Mouse (Mus musculus): Measurements from ENCODE around the gene Rbak.
"Not testable (repeated sequence)": the region's sequence is repeated elsewhere in the genome, so short reads cannot be mapped to it uniquely, and the experiment has no call there.

Rbak gene

DNA sequence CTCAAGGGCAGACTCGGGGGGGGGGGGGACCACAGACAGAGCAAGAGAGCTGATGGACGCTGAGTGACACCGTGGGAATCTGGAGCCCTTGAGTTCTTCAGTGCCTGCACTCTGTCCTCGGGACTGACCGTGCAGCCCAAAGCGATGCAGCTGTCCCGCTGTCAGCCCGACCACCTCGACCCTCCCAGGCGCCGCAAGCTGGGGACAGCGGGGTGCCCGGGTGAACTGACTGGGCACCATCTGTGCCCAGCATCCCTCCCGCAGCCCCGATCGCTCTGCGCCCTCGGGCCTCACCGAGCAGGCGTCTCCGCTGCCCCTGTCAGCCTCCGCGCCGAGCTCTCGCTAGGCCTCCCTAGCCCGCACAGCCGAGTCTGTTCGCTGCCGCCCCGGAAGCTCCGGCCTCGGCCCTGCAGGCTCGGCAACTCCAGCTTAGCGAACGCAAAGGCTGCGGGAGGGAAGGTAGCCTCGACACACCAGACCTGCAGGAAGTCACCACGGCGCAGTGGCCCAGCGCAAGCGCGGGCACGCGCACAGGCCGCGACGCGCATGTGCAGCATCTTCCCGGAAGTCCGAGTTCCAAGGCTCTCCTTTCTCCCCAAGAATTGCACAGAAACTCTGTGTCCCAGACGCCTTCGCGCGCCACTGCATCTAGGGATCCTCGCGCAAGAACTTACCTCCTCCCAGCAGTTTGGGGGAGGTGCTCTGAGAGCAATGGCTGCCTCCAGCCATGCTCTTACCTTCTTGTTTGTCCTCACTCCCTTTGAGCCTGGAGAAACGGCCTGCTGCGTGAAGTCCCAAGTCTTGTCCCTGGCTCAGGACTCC, at the start of gene Rbak, which contains the start of gene Spdye4b:
Gene Rbak, minus strand, starts transcription at position 521 of the 822 bp plus-strand sequence.
Gene Spdye4b, plus strand, starts transcription at position 763 of the 822 bp plus-strand sequence.
- DNase-seq = peak; percentile 95

DNA sequence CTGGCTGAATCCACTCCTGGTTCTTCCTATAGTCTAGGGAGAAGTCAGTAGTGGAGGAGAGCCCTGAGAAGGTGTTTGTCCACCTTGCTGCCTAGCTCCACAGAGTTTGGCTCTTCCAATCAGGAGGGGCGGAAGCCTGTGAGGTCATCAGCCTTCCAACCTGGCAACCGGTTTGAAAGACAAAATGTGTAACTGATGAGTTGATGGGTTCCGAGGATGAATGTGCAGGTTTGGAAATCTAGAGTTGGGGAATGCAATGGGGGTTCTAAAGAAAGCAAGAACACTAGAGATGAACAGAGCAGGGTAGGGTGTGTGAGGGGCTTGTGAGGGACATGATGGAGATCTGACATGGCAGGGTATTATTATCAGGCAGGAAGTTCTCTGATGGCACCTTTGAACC, 46.2 kb upstream of the Rbak start, which contains the start of gene Spdye4a:
Gene Spdye4a, minus strand, starts transcription at position 101 of the 400 bp plus-strand sequence.
- no peak for DNase-seq

DNA sequence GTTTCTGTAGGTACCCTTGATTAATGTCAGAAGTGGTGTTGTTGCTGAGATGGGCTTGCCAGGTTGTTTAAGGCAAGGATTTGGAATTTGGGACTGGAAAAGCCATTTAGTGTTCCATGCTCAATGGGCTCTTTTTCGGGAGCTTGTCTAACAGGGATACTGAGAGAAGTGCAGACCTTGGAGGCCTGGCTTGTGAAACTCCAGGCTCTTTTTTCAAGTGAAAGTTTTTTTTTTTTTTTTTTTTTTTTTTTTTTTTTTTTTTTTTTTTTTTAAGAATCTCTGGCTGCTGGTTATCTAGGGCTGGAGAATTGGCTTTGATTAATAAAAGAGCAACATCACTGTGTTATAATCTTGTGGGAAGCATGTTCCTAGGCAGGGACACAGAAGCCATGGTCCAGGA, 41.7 kb upstream of the Rbak start:
- no peak for DNase-seq

DNA sequence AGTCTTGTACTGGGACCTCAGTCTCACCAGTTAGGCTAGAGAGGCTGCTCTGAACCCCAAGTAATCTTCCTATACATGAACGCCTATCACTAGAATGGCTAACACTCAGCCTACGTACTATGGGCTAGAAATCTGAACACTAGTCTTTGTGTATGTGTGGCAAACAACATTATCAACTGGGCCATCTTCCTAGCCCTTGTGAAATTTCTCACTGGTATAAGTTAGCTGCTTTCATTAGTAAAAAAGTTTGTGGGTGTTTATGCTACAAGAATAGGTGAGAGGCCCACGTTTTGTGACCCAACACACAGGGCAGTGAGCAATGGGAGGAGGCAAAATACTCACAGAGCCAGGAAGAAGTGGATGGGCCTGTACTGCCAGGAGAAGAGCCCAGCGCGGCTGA, 40.4 kb upstream of the Rbak start:
- no peak for DNase-seq

DNA sequence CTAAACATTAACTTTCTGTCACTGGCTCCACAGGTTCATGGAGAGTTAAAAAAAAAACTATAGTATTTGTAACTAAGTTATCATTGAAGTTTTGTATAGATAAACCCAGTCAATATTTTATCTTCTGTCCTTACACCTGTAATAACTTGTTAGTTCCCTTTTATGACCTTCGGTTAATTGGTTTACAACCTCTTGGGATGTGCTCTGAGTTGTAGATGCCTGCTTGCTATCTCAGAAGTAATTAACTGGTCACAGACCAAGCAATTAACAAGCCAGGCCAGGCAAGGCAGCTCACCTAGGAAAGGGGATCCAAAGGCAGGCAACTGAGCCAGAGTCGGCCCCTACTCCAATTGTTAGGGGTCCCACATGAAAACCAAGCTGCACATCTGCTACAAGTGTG, 33.3 kb upstream of the Rbak start:
- no peak for DNase-seq

DNA sequence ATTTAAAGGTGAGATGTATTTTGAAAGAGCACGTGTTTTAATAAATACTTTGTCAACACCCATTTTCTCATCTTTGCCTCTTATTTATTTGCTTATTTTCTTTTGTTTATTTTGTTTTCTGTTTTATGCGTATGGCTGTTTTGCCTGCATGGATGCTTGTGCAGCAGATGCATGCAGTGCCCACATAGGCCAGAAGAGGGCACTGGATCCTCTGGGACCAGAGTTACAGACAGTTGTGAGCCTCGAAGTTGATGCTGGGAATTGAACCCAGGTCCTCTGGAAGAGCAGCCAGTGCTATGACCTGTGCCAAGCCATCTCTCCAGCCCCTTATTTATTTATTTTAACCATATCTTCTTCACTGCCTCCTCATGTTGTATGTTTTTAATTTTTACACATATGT, 24.4 kb upstream of the Rbak start:
- peak; percentile 18 for DNase-seq

DNA sequence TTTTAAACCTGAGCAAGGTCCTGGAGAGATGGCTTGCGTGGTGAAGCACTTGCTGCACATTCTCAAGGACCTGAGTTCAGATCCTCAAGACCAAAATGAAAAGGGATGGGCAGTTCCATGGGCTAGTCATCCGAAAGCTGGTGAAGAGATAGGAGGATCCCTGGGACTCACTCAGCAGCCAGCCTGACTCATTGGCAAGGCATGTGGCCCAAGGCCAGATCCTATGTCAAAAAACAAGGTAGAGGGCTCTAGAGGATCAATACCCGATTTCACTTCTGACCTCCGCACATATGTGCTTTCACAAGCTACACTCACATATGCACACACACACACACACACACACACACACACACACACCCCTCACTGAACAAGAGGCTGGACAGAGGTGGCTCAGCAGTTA, 15.9 kb upstream of the Rbak start:
- DNase-seq = no peak

DNA sequence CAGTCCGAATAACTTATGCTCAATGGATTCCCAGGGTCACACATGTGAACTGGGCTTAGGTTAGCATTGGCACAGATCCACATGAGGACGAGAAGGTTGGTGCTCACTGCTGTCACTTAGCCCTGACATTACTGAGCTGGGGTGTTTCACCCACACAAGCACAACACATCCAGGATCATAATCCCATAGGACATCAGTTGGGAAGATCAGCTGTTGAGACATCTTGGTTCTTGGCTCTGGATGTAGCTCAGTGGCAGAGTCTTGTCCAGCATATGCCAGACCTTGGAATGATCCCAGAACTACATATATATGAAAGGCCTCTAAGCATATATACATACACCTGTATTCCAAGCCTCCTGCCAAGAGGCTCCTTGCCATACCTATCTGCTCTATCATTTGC, 14.6 kb upstream of the Rbak start:
- DNase-seq = no peak

DNA sequence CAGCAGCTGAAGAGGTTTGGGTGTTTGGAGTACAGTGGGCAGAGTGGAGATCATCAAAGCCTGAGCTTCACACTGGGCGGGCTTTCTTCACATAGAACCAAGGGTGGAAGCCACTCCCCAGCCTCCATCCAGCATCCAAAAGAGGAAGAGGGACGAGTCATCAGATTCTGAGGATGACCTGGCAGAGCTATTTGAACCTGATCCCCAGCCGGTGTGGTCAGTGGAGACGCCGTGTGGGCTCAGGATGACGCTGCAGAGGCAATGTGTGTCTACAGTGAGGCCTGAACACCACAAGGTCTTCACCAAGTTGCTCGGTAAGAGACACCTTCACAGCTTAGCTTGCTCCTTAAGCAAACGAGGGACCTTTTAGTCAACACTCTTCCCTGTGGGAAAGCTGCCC, 14.2 kb upstream of the Rbak start:
- DNase-seq = not testable (repeated sequence)

DNA sequence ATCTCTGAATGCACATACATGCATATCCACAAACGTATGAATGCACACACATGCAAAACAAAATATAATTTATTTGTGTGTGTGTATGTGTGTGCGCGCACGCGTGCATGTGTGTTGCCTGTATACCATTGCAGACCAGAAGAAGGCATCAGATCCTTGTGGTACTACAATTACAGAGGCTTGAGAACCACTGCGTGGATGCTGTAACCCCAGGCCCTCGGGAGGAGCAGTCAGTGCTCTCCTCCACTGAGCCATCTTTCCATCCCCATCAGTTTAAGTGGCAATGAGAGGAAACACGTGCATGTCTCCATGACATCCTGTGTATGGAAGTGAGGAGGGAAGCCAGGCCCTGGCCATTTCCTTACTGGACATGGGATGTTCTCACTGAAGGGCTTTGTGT, 12.2 kb upstream of the Rbak start:
- no peak for DNase-seq

DNA sequence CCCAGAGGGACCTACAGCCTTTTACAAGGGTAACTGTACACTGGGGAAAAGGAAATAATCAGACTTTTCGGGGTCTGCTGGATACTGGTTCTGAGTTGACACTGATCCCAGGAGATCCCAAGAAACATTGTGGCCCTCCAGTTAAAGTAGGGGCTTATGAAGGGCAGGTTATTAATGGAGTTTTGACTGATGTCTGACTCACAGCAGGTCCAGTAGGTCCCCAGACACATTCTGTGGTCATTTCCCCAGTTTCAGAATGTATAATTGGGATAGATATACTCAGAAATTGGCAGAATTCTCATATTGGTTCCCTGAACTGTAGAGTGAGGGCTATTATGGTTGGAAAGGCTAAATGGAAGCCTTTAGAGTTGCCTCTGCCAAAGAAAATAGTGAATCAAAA, 7.4 kb upstream of the Rbak start:
- DNase-seq = not testable (repeated sequence)

DNA sequence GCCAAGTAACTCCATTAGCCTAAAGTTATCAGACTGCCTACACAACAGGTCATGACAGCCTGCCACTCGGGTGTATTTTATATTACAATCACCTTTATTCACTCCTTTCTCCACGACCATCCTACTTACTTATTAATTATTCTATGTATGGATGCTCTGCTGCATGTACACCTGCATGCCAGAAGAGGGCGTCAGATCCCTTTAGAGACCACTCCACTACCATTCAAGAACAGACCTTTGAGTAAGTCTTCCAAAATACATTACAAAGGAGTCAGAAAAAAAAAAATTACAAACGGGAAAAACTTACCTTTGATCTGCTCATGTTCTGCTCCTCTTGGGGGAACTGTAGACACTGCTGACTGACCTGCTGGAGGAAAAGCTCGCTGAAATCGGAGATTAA, 1.4 kb downstream of the Rbak start:
- peak; percentile 16 for DNase-seq

DNA sequence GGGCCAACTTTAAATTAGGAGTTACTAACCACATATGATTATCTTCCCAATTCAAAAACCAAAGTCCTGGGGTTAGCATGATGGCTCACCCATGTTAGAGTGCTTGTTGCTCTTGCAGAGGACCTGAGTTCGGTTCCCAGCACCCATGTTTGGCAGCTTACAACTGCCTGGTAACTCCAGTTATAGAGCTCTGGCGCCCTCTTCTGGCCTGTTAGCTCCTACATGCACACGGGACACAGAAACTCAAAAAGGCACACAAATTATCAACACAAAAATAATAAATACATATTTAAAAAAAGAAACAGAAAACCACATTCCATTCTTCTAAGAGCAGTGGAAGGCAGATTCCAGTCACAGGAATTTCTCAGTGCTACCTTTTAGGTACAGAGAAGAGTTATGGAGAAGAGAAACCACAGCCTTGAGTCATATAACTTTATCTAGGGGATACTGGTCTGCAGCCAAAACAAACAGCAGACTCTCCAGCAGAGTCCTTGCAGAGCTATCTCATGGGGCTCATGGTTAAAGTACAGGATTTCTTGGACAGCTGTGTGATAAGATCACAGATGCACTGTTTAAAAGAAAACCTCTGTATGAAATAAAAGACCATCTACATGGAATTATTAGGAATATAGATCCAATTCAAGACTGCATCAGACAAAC, 2.9 kb downstream of the Rbak start:
- DNase-seq = no peak

DNA sequence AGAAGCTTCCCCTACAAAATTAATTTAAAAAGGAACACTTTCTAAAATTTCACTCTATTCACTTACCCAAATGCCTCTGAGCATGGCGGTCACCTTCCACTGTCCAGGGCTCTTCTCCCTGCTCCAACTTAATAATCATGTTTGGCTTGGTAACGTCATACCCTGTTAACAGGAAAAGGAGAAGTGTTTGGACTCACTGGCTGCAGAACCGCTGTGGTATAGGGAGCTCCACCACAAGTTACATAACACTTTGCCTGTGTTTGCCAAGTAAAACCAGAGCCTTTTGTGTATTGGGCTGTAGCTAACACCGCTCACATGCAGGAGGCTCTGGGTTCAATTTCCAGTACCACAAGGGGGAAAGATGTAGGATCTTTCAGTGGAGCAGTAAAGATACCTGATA, 4.6 kb downstream of the Rbak start:
- no peak for DNase-seq

DNA sequence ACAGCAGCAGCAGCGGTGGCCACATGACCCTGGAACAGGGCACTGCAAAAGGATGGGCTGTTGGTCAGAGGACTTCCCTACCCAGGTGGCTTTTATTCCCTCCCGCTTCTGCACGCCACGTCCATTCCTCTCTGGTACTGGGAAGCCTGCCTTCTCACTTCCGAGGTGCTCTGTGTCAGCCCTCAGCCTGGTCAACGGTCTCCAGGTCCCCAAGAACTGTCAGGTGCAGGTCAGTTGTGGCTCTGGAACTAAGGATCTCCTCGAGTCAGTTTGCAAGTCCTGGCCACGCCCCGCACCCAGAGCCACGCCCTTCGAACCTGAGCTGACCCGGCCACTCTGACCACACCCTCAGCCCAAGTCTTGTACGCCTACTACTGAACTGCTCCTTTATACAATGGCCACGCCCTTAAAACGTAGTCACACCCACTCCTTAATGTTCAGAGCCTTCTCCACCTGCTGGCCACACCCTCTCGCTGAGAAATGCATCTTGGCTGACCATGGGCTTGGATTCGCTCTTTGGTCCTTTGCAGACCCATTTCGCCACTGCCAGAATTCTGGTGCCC, 15.0 kb downstream of the Rbak start:
- DNase-seq = peak; percentile 58

DNA sequence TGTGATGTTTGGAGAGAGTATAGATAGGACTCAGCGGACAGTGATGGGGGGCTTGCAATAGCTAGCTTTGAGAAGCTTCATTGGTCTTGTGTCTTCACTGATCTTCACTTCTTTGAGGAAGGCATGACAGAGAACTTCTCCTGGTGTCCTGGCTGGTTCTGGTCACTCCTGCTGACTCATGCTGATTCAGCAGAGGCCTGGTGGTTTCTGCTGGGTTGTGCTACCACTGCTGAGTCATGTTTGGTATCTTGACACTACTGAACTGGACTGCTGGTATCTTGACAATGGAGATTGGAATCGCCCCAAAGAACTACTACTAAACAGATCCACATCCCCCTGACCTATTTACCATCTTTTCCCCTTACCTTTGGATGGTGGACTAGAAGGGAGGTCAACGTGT, 25.0 kb downstream of the Rbak start:
- no peak for DNase-seq

DNA sequence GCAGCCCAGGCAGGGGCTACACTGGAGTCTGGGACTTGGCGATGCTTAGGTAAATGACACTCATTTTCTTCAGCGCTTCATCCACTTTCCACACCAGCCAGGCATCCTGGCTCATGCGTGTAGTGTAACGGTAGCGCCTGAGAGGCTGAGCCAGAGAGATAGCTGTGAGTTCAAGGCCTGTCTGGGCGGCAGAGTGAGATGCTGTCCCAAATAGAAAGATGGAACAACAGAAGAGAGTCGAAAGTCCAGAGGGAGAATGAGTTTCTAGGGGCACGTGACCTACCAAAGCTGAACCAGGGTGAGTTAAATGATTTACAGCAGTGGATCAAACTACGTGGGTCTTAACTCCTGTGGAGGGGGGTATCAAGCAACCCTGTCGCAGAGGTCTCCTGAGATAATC, 26.8 kb downstream of the Rbak start:
- DNase-seq = peak; percentile 10

DNA sequence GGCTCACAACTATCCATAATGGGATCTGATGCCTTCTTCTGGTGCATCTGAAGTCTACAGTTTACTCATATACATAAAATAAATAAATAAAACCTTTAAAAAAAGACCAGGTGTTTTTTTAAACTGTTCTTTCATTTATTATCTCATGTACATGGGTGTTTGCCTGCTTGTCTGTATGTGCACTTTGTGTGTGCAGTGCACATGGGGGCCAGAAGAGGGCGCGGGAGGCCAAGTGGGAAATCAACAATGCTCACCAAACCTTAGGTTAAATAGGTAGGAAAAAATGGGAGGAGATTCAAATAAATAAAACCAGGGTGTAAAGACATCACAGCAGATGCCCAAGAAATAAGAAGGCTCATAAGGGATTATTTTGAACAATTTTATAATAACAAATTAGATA, 30.5 kb downstream of the Rbak start:
- no peak for DNase-seq

DNA sequence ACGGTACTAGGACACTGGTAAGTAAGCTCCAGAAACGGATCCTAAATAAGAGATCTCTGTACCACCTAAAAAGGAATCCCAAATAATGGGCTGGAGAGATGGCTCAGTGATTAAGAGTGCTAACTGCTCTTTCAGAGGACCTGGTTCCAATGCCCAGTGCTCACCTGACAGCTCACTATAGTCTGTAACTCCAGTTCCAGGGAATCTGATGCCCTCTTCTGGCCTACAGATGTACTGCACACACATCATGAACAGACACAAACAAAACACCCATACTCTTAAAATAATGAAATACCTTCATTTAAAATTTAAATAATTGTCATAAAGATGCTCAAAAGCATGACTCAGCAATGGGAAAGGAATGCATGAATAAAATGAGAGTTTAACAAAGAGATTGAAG, 31.0 kb downstream of the Rbak start:
- no peak for DNase-seq

DNA sequence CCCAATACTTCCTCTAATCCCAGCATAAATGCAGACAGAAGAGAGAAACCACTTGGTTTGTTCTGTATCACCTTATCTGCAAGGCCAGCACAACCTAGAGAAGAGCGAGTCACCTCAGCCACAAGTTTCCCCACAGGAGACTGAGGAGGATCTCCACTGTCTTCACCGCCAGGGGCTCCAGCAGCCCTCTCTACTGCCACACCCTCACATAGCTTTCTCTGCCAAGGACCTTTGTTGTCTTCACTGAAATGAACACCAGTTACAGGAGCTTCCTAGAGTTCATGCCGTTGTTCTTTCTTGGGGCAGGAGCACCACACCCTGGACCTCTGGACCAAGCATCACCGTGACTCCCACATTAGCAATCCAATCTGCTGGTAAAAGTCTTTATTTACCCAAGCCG, 31.9 kb downstream of the Rbak start:
- no peak for DNase-seq

DNA sequence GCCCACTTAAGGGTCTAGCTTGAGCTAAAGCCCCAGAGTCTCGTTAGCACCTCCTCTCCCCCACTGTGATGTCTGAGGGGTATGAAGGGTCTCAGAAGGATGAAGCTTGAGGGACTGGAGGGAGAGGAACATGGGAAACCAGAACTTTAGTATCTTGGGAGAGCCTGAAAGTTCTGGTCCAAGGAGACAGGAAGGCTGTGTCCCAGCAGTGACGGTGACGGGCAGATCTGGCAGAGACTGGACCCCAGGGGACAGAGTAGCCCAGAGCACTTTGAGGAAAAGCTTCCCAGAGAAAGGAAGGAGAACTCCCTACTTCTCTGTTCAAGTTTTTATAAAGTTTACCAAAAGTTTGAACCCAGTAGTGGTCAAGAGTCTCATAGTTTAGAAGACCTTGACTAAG, 33.1 kb downstream of the Rbak start, which contains the start of gene Olfr718-ps1:
Gene Olfr718-ps1, minus strand, starts transcription at position 101 of the 400 bp plus-strand sequence.
- no peak for DNase-seq

DNA sequence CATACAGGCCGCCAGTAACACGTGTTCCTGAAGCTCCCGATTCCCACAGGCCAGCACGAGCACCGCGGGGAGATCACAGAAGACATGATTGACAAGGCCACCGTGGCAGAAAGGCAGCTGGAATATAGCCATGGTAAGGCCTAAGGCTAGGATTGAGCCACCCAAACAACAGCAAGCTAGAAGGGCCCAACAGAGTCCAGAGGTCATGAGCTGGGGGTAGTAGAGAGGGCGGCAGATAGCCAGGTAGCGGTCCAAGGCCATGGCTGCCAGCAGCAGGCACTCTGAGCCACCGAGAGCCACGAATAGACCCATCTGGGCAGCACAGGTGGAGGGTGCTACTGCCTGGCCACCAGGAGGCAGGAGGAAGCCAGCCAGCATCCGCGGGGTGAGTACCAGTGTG, 43.0 kb downstream of the Rbak start:
- no peak for DNase-seq

DNA sequence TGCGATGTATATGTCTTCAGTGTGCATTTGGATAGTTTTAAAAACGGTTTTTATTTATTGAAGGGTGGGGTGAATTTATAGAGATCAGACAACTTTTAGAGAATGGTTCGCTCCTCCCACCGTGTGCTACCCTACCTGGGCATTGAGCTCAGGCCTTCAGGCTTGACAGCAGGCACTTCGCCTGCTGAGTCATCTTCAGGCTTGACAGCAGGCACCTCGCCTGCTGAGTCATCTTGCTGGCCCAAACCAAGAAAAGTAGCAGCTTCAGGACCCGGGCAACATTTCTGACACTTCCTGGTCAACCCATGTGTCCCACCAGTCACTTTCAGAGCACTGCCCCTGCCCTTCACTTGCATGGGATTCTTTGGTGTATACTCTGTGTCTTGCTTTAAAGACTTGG, 45.5 kb downstream of the Rbak start:
- DNase-seq = no peak
